Mouse (Mus musculus) kidney, adult 10 weeks (tissue): ENCODE data around the gene Serpinb6a. TPM values are rescaled to one million over a fixed set of nuclear protein-coding genes. Genes with fewer than 3 reads are reported as not detected.

Experiments used
- polyA plus RNA-seq: library from polyadenylated mRNA; stranded (reverse); fragments of 350-450 nt; fragmentation: Illumina TruSeq; extraction: RNeasy Lipid Tissue Mini Kit (QIAGEN cat#74804); gene quantifications from one replicate; pipeline ENCODE4 v1.2.3, GENCODE M21; 2014; ENCODE audit warnings: low read depth, low replicate concordance

Serpinb6a gene
- polyA plus RNA-seq: 87.1 TPM

DNA sequence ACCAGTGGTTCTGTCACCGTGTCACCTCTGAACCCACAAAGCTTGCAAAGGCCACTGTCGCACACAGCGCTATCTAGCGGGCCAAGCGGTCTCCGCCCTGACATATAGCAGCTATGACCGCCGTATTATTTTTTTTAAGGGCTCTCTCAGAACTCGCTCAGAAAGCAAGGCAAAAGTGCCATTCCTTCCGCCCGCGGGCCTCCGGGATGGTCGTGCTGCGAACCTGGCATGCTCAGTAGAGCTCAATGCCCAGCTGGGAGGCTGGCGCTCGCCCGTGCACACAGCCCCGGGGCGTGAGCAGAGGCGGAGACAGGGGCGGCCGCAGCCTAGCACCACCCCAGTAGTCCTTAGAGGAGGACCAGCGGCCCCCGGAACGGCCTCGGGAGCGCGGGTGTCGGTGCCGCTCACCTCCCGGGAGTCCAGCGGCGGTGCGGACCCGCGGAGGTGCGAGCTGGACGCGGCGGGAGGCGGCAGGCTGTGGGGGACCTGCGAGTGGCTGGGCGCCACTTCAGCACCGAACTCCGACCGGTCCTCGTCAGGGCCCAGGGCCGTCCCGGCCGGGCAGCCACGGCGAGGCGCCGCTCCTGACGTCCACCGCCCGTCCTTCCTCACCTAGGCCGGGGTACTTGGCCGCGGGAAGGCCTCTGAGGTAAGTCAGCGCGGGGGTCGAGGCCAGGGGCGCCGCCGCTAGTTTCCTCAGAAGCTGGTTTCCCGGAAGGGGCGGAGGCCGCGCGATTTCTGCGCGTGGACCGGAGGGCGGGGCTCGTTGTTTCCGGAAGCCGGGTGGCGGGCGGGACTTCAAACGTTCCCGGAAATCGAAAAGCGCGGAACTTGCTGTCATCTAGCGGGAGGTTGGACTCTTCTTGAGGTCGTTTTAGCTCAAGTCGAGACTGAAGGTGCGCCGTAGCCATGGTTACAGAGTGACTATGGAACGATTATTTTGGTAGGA lies at the start of gene Serpinb6a, which contains the start of gene Ripk1:
TSS of gene Serpinb6a (minus strand) at position 737 of the 949 bp plus-strand sequence.
TSS of gene Ripk1 (plus strand) at position 306 of the 949 bp plus-strand sequence.

GRCm38 (mm10) chr13:34037172-34038055 lies 34.8 kb upstream of the Serpinb6a start, which contains the start of gene Bphl:
TSS of gene Bphl (plus strand) at chr13:34037597.

DNA sequence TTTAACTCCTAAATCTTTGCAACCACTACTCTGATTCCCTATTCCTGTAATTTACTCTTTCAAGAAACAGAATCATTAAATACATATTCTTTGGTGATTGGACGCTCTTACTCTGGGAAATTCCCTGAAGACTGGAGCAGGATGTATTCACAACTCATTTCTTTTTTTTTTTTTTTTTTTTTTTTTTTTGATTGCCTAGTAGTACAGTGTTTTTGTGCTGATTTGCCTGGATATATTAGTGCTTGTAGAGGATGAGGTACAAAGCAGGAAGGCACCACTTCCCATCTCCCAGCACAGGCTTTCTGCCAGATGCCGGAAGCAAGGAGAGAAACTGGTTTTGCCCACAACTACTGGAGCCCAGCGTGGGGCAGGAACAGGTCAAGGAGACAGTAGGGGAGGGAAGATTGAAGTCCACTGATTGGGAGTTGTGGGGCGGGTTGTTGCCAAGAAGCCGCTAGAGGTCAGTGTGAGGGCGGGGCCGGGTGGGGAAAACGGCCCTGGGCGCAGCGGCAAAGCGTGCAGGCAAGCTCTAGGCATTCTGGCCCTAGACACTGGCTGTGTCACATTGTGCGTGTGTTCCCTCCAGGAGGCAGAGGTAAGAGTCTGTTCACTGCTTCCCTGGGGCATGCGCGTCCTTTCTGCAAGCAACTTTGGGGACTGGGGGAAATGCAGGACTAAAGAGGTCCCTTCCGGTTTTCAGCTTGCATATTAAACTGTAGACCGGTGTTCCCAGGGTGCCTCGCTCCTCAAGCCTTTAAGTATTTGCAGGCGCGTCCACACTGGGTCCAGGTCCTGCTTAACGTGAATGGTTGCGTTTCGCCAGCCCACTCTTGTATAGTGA lies 38.2 kb downstream of the Serpinb6a start, which contains the start of gene Nqo2:
TSS of gene Nqo2 (plus strand) at position 482 of the 841 bp plus-strand sequence.

GRCm38 (mm10) chr13:33905176-33905954 lies 97.2 kb downstream of the Serpinb6a start, which contains the start of gene Serpinb6c:
TSS of gene Serpinb6c (minus strand) at chr13:33905708.

Other genes with a start within 250 kb of the Serpinb6a start
- gene Serpinb6e, start 159.4 kb downstream of the Serpinb6a start, polyA plus RNA-seq: not detected
- not detected for gene Serpinb6c, start 97.1 kb downstream of the Serpinb6a start, polyA plus RNA-seq
- 98.7 TPM for gene Nqo2, start 38.1 kb downstream of the Serpinb6a start, polyA plus RNA-seq
- gene Ripk1, start 431 bp downstream of the Serpinb6a start, polyA plus RNA-seq: 35.2 TPM
- gene Bphl, start 34.8 kb upstream of the Serpinb6a start, polyA plus RNA-seq: 279 TPM
- 5.7 TPM for gene Tubb2a, start 75.2 kb upstream of the Serpinb6a start, polyA plus RNA-seq
- gene Tubb2b, start 127.7 kb upstream of the Serpinb6a start, polyA plus RNA-seq: 3.7 TPM
- 12.1 TPM for gene Psmg4, start 160.2 kb upstream of the Serpinb6a start, polyA plus RNA-seq